Mouse (Mus musculus): ENCODE results near the gene Mpst.

The Mpst gene

DNA sequence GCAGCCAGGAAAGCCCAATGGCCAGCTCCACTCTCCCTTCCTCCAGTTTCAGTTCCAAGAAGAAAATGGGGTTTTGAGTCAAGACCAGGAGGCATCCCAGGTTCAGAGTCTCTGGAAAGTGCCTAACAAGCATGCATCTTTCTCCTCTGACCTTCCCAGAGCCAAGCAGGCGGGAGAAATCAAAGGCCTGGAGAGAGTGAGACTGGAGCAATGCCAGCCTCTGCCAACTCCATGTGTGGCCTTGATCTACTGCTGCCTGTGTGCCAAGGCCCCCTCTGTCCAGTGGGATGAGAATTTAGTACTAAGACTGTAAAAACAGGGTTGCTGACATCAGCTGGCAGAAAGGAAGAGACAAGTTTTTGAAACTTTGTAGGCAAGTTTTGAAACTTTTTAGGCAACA is 2.3 kb upstream of the Mpst start:
- DNase-seq (ENCODE audit: low spot score in 2 of 2), result no peak

DNA sequence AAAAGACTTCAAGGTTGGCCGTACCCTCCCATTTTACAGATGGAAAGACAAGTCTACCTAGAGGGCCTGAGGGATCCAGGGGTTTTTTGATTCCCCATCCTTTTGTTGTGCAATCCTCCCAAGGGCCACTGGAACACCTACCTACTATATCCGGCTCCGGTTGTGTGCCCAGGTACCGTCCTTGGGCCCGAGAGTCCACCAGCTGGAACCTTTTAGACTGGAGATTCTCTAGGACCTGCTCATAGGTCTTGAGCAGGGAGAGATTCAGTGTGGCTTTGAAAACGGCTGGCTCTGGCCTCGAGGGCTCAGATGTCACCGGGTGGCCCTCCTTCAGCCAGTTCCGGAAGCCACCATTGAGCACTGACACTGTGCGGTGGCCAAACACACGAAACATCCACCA is 1.1 kb upstream of the Mpst start:
- DNase-seq (ENCODE audit: low spot score in 2 of 2), result no peak

DNA sequence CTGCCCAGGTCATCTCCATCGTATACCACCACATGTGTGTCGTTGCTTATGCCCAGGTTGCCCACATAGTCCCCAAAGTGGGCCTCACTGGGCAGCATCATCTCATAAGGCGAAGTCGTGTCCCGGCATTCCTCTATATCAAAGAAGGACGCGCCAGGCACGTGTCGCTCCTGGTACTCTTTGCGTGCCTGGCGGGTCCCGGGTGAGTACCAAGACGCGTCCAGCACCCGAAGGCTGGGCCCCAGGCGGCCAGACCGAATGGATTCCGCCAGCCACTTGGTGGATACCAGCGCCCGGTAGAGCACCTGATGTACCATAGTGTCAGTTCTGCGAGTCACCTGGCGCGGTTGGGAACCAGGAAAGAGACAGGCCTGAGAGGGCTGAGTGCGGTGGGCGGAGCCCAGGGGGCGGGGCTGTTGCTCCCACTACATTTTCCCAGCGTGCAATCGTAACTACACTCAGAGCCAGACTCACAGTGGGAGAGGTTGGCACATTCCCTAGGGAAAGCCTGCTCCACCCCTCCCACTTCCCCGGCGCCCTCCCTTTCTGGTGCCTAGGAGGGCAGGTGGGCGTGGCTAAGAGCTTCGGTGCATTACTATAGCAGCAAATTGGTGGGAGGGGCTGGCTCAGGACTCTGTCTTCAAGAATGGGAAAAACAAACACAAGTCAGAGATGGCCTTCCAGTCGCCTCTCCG is 552 bp upstream of the Mpst start, which contains the start of gene Tst:
Tst (minus strand) TSS at position 391 of the 695 bp plus-strand sequence.
- DNase-seq (ENCODE audit: low spot score in 2 of 2), result peak; percentile 78 to 88

DNA sequence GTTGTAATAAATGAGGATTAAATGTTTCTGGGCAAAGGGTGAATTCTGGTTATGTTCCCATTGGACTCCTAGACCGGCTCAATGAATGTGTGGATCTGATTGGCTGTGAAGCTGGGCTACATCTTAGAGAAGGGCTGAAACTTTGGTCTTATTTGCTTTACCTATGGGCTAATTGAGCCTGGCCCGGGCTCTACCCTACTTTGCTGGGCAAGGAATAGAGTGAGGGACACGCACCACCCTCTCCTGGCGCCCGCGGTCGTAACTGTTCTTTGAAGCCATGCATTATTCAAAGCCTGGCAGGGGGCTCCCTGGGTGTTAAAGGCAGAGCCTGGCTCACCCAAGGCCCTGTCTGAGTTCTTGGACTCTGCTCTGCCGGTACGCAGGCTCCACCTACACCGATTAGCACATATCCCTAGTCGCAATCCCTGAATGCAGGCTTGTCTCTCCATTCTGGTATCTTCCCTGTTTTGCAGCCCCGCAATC is 3.4 kb downstream of the Mpst start:
- no peak for DNase-seq (ENCODE audit: low spot score in 2 of 2)

DNA sequence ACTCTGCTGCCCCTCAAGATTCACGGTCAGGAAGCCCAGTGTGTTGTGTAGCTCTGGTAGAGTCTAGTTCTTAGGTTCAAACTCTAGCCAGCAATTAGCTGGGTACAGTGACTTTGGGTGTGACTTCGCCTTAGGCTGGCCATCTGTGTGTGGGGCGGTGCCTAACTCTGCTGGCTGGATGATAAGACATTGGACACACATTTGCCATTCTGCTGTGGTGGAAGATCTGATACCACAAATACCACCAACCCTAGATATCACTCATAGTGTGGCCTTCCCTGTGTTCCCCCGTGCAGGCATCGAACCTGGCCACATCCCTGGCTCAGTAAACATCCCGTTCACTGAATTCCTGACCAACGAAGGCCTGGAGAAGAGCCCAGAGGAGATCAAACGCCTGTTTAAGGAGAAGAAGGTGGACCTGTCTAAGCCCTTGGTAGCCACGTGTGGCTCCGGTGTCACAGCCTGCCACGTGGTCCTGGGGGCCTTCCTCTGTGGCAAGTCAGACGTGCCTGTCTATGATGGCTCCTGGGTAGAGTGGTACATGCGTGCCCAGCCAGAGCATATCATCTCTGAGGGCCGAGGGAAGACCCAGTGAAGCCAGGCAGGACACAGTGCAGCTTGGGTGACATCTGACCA is 7.0 kb downstream of the Mpst start:
- no peak for DNase-seq (ENCODE audit: low spot score in 2 of 2)

DNA sequence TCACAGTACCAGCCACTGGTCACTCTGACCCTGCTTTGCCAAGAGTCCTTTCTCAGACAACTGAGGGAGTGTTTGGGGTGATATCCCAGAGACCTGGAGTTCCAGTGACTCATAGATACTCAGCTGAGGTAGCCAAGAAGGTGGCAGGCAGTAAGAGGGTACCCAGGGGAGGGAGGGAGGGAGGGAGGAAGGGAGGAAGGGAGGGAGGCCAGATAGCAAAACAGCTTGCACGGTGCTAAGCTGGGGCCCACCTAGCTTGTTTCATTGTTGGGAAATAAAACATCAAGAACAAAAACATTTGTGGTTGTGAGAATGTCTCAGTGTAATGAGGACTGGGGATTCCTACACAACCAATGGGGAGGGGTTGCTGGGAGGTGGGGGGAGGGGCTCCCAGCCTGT is 7.5 kb downstream of the Mpst start:
- no peak for DNase-seq (ENCODE audit: low spot score in 2 of 2)

DNA sequence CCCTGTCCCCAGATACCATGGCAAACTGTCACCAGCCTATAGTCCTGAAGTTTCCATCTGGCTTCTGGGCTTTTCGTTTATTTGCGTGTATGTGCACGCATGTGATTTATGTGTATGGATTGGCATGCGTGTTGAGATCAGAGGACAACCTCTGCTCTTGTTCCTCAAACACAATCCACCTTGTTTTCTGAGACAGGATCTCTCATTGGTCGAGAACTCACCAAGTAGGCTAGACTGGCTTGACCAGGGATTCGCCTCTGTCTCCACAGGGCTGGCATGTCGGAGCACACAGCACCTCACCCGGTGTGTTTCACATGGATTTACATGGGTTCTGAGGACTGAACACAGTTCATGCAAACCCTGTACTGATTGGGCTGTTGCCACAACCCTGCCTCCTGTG is 7.9 kb downstream of the Mpst start:
- DNase-seq (ENCODE audit: low spot score in 2 of 2), result no peak

DNA sequence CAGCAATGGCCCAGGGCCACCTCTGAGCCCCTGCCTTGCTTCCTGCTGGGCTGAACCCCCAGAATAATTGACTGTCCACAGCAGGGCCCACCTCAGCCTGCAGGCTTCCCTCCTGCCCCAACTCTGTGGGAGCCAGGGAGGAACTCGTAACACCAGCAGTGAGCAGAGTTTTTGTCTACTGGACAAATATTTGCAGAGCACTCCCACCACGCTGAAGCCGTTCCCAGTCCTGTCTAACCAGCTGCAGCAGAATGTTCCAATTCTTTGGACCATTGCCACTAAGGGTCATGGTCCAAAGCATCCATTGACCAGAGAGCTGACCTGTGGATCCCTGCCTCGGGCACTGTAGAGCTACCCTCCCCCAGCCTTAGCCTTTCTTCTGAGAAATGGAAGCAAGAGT is 10.7 kb downstream of the Mpst start:
- DNase-seq (ENCODE audit: low spot score in 2 of 2), result no peak

DNA sequence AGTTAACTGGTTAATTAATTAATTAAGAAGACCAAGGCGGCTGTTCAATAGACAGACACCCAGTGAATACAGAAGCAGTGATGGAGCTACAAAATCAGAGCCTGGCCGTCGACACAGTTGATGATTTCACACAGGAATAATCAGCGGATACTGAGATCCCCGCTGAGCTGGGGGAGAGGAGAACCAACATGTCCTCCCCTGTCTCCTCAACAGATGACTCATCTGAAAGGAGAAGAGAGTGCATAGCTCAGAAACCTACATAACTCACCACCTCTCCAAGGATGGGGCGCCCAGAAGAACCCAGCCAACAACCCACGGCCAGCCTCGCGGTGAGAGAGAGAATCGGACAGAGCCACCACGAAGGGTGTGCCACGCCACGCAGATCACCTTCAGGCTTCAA is 14.2 kb downstream of the Mpst start:
- DNase-seq (ENCODE audit: low spot score in 2 of 2), result no peak

DNA sequence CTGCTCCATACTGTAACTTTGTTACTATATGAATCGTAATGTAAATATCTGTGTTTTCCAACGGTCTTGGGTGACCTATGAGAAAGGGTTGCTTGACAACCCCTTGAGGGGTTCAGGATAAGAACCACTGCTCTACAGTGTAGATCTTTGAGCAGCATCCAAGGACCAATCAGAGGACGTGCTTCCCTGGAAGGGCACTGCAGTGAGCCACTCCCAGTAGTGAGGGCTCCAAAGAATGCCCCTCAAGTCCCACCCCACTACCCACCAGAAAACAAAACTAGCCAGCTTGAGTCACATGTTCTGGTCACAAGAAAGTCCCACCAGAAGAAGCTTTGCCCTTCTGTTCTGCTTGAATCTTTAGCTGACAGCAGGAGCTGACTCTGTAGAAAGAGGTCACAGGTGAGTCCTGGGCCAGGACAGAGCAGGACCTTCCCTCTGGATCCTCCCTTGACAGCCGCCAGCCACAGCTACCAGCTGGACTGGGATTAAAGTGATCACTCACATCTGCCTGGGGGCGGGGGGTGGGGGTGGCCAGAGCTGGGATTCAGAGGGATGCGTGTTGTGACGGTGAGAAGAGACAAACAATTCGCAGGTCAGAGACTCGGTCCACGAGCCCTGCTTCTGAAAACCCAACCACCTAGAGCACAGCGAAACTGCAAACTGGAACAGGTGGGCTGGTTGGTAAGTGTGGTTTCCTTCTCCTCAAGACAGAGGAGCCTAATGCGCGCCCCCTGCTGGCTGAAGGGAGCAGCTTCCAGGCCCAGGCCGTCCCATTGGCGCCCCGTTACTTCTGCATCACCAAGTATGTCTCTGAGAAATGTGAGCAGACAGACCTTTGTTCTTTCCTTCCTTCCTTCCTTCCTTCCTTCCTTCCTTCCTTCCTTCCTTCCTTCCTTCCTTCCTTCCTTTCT is 16.1 kb downstream of the Mpst start:
- DNase-seq (ENCODE audit: low spot score in 2 of 2), result peak; percentile 86 to 91

DNA sequence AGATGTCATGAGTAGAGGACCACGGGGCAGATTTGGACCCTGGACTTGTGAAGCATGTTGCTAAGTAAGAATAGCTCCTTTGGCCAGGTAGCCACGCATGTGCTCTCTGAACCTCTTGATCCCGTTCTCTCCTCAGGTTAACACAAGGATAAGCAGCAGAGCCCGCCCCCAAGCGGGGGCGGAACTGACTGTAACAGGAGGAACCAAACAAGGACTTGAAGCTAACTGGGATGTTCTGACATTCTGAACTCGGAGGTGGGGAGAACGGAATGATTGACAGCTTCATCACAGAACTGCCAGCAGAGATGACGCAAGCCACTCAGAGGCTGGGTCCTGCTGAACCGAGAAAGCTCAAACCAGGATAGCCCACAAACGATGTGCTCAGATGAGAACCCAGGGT is 18.3 kb downstream of the Mpst start:
- no peak for DNase-seq (ENCODE audit: low spot score in 2 of 2)

DNA sequence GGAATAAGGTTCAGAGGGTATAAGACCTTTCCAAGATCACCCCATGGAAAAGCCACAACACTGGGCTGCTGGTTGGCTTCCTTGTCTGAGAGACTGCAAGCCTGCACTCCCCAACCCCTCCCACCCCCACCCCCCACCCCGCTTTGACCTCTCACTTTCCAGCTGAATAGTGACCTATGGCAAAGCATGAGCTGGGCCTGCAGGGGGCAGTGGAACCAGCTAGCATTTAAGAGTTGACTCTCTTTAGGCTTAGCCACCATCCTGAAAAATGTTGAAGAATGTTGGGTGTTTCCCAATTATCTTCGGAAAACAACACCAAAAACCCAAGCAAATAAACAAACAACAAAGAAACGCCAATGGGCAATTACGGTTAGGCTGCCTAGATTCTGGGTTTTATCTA is 19.0 kb downstream of the Mpst start:
- no peak for DNase-seq (ENCODE audit: low spot score in 2 of 2)

DNA sequence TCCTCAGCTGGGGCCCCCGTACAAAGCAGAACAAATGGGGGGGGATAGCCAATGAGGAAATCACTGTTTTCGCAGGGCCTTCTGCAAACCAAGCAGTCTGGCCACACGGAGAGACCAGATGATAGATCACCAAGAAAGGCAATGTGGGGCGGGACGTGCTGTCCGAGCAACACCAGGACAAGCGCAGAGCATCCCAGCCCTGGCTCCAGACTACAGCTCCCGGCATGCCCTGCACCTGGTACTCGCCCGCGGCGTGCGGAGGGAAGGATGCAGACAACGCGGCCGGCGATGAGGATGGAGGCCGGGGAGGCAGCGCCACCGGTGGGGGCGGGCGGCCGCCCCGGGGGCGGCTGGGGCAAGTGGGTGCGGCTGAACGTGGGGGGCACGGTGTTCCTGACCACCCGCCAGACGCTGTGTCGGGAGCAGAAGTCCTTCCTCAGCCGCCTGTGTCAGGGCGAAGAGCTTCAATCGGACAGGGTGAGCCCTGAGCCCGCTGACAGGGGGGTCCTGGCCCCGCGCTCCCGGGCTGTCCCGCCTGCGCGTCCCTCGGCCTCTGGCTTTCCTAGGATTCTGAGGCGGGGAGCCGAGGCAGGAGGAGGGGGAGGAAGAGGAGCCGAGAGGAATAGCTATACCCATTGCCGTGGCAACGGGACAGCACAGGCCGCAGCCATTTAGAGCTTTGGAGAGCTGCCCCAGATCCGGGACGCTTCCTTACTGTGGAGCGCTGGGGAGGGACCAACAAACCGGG is 22.3 kb downstream of the Mpst start, which contains the start of gene Kctd17:
Kctd17 (plus strand) TSS at position 174 of the 748 bp plus-strand sequence.
- DNase-seq (ENCODE audit: low spot score in 2 of 2), result peak; percentile 82 to 84

DNA sequence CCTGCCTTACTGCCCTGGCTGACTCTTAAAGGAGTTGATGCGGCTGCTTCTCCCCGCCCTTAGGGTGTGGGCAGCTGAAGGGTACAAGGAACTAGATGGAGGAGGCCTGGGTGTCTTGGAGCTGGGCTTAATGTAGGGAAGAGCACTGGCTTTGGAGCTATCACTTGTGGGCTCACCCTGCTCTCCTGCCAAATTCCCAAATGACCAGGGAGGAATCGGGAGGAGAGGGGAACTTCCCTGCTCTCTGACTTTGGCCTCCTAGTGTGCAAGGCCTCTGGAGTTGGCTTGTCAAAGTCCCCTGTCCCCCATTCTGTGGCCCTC is 22.9 kb downstream of the Mpst start:
- no peak for DNase-seq (ENCODE audit: low spot score in 2 of 2)

DNA sequence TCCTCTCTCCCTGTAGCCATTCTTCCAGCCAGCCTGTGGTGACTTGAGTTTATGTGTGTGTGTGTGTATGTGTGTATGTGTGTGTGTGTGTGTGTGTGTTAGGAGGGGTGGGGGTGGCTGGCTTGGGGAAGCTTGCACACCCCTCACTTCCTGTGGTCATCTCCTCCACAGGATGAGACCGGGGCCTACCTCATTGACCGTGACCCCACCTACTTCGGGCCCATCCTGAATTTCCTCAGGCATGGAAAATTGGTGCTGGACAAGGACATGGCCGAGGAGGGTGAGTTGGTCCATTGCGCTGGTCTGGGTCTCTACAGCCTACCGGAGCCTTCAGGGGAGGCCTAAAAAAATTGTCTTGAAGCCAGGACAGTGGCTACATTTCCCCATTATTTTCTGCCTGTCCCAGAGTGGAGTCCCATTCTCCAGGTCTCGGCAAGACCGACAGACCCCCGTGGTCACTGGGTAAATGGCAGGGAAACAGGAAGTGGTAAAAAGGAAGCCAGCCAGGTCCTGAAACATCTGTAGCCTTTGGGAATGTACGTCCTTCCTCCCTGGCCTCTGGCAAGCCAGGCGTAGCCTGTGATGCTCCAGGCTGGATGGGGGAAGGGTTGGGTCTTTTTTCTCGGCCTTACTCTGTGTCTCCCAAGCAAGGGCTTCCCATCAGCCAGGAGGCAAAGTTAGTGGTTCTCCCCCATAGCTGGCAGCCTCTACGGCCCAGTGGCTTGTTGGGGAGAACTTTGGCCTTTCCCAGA is 23.8 kb downstream of the Mpst start:
- no peak for DNase-seq (ENCODE audit: low spot score in 2 of 2)

DNA sequence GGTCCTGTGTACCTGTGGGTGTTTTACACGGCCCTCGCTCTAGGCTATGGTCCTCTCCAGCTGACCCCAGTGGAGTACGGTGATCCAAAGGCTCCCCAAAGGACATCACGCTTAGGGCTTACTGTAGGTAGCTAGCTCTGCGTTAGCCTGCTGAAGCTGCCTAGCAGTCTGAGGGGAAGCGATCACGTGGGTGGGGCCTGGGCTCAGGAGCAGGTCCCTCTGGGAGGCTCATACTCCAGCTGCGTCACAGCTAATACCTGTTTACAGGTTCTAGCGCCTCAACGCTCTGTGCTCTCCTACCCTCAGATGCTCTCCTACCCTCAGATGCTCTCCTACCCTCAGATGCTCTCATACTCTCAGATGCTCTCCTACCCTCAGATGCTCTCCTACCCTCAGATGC is 24.7 kb downstream of the Mpst start:
- DNase-seq (ENCODE audit: low spot score in 2 of 2), result peak in 1 of 2 experiments; percentile 13

DNA sequence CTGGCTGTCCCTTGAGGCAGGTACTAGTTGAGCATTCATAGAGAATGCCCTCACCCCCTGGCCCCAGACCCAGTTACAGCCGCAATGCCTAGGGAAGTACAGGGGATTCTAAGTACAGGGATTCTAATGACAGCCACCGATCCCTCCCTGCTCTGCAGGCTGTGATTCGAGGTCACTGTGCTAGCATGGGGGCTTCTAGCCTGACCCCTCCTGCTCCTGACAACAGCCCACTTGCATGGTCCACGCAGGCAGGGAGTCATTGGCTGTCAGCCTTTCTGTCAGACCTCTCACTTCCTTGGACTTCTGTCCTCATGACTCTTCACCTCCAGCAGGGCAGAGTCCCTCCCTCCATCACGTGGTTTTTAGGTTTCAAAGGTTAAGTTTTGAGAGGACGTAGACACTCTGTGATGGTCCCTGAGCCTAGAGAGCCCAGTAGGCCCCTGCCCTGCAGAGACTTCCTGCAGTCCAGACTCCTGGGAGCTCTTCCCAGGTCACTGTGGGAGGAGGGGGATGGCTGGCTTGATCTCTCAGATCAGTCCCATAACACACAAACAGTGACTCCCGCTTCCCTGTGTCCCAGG is 25.4 kb downstream of the Mpst start:
- no peak for DNase-seq (ENCODE audit: low spot score in 2 of 2)

DNA sequence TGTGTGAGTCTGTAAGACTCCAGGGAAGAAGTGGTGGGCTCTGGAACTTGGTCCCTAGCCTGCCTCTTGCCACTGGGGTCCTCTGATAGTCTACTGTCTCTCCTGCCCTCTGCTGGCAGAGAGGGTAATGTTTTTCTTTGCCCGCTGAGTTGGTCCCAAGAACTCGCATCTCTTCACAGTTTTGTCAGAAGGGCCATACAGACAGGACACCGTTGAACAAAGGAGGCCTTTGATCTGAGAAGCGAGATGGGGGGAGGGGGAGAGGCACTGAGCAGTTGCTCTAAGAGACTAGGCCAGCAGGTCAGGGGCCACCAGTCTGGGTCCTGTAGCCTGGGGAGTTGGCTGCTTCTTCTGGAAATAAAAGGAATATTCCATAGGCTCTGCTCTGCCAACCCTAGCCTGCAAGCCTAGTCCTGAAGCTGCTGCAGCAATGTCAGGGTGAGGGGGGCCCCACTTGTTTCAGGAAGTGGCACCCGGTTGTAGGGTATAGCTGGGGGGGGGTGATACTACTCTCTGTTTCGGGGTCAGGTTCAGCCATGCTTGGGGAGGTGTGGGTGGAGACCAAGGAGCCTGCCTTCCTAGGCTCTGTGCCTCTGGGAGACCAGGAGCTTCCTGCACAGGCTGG is 28.8 kb downstream of the Mpst start:
- DNase-seq (ENCODE audit: low spot score in 2 of 2), result peak; percentile 70 to 72

DNA sequence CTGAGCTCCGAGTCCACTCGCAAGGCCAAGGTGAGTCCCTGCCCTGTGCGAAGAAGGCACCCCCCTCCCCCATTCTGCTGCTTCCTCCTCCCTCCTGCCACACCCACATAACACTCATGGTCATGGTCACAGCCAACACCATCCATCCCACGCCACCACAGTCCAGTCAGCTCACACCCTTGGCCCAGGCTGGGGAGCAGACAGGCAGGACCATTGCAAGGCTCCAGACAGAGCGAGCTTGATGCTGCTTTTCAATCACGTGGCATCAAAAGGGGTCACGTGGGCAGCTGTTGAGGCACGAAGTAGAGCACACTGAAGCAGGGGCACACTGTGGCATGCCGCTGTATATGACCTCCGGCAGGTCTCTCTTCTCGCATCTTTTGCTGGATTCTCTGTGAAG is 29.5 kb downstream of the Mpst start:
- DNase-seq (ENCODE audit: low spot score in 2 of 2), result peak; percentile 20 to 33
